Mouse (Mus musculus): Measurements from ENCODE around the gene Commd4. TPM values are rescaled to one million over a fixed set of nuclear protein-coding genes. Genes with fewer than 3 reads are reported as not detected.
"Not testable (repeated sequence)": the region's sequence is repeated elsewhere in the genome, so short reads cannot be mapped to it uniquely, and the experiment has no call there.

The Commd4 gene
- polyA plus RNA-seq (2016; fragmentation: Nextera tagmentation; extraction: Ambion mirVana), result 60.3 and 61.5 TPM in 2 replicates

GRCm38 (mm10) chr9:57158013-57158470 lies at the start of gene Commd4:
Gene Commd4, minus strand, starts transcription at chr9:57158331.
- Histone ChIP-seq H3K9me3 (replicated peaks) (no peaks in the 10 kb centered on the region), H3K4me3 (peak within 1 kb of the TSS; percentile 67), H3K9ac (peak within 1 kb of the TSS; percentile 68), H3K27ac (ENCODE audit: poor library complexity, severe bottlenecking) (no peak within 1 kb of the TSS), H3K27me3 (replicated peaks) (0 out of 2 replicates have a peak, but pooled peaks cover 4% of the 10 kb centered on the region), H3K4me2 (peak within 1 kb of the TSS; percentile 96), H3K4me1 (replicated peaks) (peaks cover 14% of the 10 kb centered on the region), H3K36me3 (peaks cover 21% of the 10 kb centered on the region)
- peak; percentile 85 for ATAC-seq (ENCODE audit: insufficient number of reproducible peaks, low FRiP score)
- WGBS, result under 1% methylated on average over 24 of the region's 24 CpGs

- H3K27ac ChIP-seq (ENCODE audit: poor library complexity, severe bottlenecking), result no peak overlapping the region
- no peak overlapping the region for H3K9ac ChIP-seq
- H3K9me3 ChIP-seq (replicated peaks), result 0 out of 2 replicates have a peak, but pooled peaks cover 3% of the 10 kb centered on the region
- no peak for ATAC-seq (ENCODE audit: insufficient number of reproducible peaks, low FRiP score)
- WGBS, result 70% methylated on average over 2 of the region's 2 CpGs
- H3K36me3 ChIP-seq, result no peaks in the 10 kb centered on the region
- H3K4me2 ChIP-seq, result no peak overlapping the region
- no peaks in the 10 kb centered on the region for H3K4me1 ChIP-seq (replicated peaks)
- H3K4me3 ChIP-seq, result no peak overlapping the region
- no peaks in the 10 kb centered on the region for H3K27me3 ChIP-seq (replicated peaks)
Observed at GRCm38 (mm10) chr9:57206896-57207295, 48.8 kb upstream of the Commd4 start.

- not testable (repeated sequence) for H3K9me3 ChIP-seq (replicated peaks); ATAC-seq (ENCODE audit: insufficient number of reproducible peaks, low FRiP score); H3K27me3 ChIP-seq (replicated peaks); H3K9ac ChIP-seq; H3K27ac ChIP-seq (ENCODE audit: poor library complexity, severe bottlenecking); H3K36me3 ChIP-seq; H3K4me3 ChIP-seq; H3K4me2 ChIP-seq; H3K4me1 ChIP-seq (replicated peaks)
- 22% methylated on average over 13 of the region's 13 CpGs for WGBS
Observed at GRCm38 (mm10) chr9:57203571-57203970, 45.4 kb upstream of the Commd4 start.

- Histone ChIP-seq H3K4me1 (replicated peaks) (no peaks in the 10 kb centered on the region), H3K4me2 (no peak overlapping the region), H3K27me3 (replicated peaks) (no peaks in the 10 kb centered on the region), H3K9me3 (replicated peaks) (0 out of 2 replicates have a peak, but pooled peaks cover 6% of the 10 kb centered on the region), H3K36me3 (no peaks in the 10 kb centered on the region), H3K4me3 (no peak overlapping the region), H3K9ac (no peak overlapping the region), H3K27ac (ENCODE audit: poor library complexity, severe bottlenecking) (0 out of 2 replicates have a peak overlapping the region, but pooled peaks have one; percentile 19)
- 70% methylated on average over 7 of the region's 7 CpGs for WGBS
- ATAC-seq (ENCODE audit: insufficient number of reproducible peaks, low FRiP score), result no peak
Observed at GRCm38 (mm10) chr9:57202981-57203380, 44.9 kb upstream of the Commd4 start.

- 61% methylated on average over 8 of the region's 8 CpGs for WGBS
- Histone ChIP-seq H3K27me3 (replicated peaks) (peaks cover 4% of the 10 kb centered on the region; the same call in 1 of the 2 replicates), H3K36me3 (no peaks in the 10 kb centered on the region), H3K9me3 (replicated peaks) (0 out of 2 replicates have a peak, but pooled peaks cover 3% of the 10 kb centered on the region), H3K27ac (ENCODE audit: poor library complexity, severe bottlenecking) (no peak overlapping the region), H3K9ac (no peak overlapping the region), H3K4me3 (no peak overlapping the region), H3K4me2 (no peak overlapping the region), H3K4me1 (replicated peaks) (no peaks in the 10 kb centered on the region)
- ATAC-seq (ENCODE audit: insufficient number of reproducible peaks, low FRiP score), result no peak
Observed at GRCm38 (mm10) chr9:57197414-57197813, 39.3 kb upstream of the Commd4 start.

GRCm38 (mm10) chr9:57196708-57197107 lies 38.6 kb upstream of the Commd4 start:
- 64% methylated on average over 3 of the region's 3 CpGs for WGBS
- peaks cover 4% of the 10 kb centered on the region; the same call in 1 of the 2 replicates for H3K27me3 ChIP-seq (replicated peaks)

GRCm38 (mm10) chr9:57168411-57168810 lies 10.3 kb upstream of the Commd4 start:
- WGBS, result 72% methylated on average over 5 of the region's 5 CpGs
- Histone ChIP-seq H3K27ac (ENCODE audit: poor library complexity, severe bottlenecking) (no peak overlapping the region), H3K4me3 (no peak overlapping the region), H3K9ac (no peak overlapping the region), H3K4me2 (no peak overlapping the region), H3K27me3 (replicated peaks) (no peaks in the 10 kb centered on the region), H3K9me3 (replicated peaks) (no peaks in the 10 kb centered on the region), H3K36me3 (no peaks in the 10 kb centered on the region), H3K4me1 (replicated peaks) (no peaks in the 10 kb centered on the region)
- no peak for ATAC-seq (ENCODE audit: insufficient number of reproducible peaks, low FRiP score)

More at GRCm38 (mm10) chr9:57196708-57197107, 38.6 kb upstream of the Commd4 start:
- H3K36me3 ChIP-seq, result no peaks in the 10 kb centered on the region
- H3K9ac ChIP-seq, result no peak overlapping the region
- H3K4me3 ChIP-seq, result no peak overlapping the region
- no peak overlapping the region for H3K4me2 ChIP-seq
- H3K27ac ChIP-seq (ENCODE audit: poor library complexity, severe bottlenecking), result no peak overlapping the region
- no peak for ATAC-seq (ENCODE audit: insufficient number of reproducible peaks, low FRiP score)
- H3K9me3 ChIP-seq (replicated peaks), result 0 out of 2 replicates have a peak, but pooled peaks cover 3% of the 10 kb centered on the region
- H3K4me1 ChIP-seq (replicated peaks), result no peaks in the 10 kb centered on the region

- no peaks in the 10 kb centered on the region for H3K4me1 ChIP-seq (replicated peaks)
- ATAC-seq (ENCODE audit: insufficient number of reproducible peaks, low FRiP score), result no peak
- H3K36me3 ChIP-seq, result no peaks in the 10 kb centered on the region
- no peak overlapping the region for H3K4me3 ChIP-seq
- no peaks in the 10 kb centered on the region for H3K9me3 ChIP-seq (replicated peaks)
- H3K27me3 ChIP-seq (replicated peaks), result no peaks in the 10 kb centered on the region
- H3K4me2 ChIP-seq, result no peak overlapping the region
- no peak overlapping the region for H3K27ac ChIP-seq (ENCODE audit: poor library complexity, severe bottlenecking)
- 81% methylated on average over 2 of the region's 2 CpGs for whole genome bisulfite sequencing
- no peak overlapping the region for H3K9ac ChIP-seq
Observed at GRCm38 (mm10) chr9:57166173-57166572, 8.0 kb upstream of the Commd4 start.

GRCm38 (mm10) chr9:57163137-57163536 lies 5.0 kb upstream of the Commd4 start:
- 0 out of 2 replicates have a peak, but pooled peaks cover 3% of the 10 kb centered on the region for H3K4me1 ChIP-seq (replicated peaks)
- no peak for ATAC-seq (ENCODE audit: insufficient number of reproducible peaks, low FRiP score)
- no peaks in the 10 kb centered on the region for H3K9me3 ChIP-seq (replicated peaks)
- no peaks in the 10 kb centered on the region for H3K36me3 ChIP-seq
- H3K27me3 ChIP-seq (replicated peaks), result 0 out of 2 replicates have a peak, but pooled peaks cover 4% of the 10 kb centered on the region
- H3K27ac ChIP-seq (ENCODE audit: poor library complexity, severe bottlenecking), result no peak overlapping the region
- whole genome bisulfite sequencing, result 43% methylated on average over 2 of the region's 2 CpGs
- H3K4me3 ChIP-seq, result no peak overlapping the region
- H3K4me2 ChIP-seq, result no peak overlapping the region
- no peak overlapping the region for H3K9ac ChIP-seq

- peaks cover 6% of the 10 kb centered on the region for H3K4me1 ChIP-seq (replicated peaks)
- no peaks in the 10 kb centered on the region for H3K36me3 ChIP-seq
- no peaks in the 10 kb centered on the region for H3K9me3 ChIP-seq (replicated peaks)
- H3K4me2 ChIP-seq, result no peak overlapping the region
- no peak overlapping the region for H3K27ac ChIP-seq (ENCODE audit: poor library complexity, severe bottlenecking)
- no peak overlapping the region for H3K9ac ChIP-seq
- H3K27me3 ChIP-seq (replicated peaks), result 0 out of 2 replicates have a peak, but pooled peaks cover 4% of the 10 kb centered on the region
- ATAC-seq (ENCODE audit: insufficient number of reproducible peaks, low FRiP score), result no peak
- 7% methylated on average over 3 of the region's 3 CpGs for WGBS
- no peak overlapping the region for H3K4me3 ChIP-seq
Observed at GRCm38 (mm10) chr9:57162496-57162895, 4.4 kb upstream of the Commd4 start.

GRCm38 (mm10) chr9:57158506-57158905 lies 375 bp upstream of the Commd4 start:
- Histone ChIP-seq H3K36me3 (peaks cover 21% of the 10 kb centered on the region), H3K4me2 (peak overlapping the region; percentile 96), H3K9me3 (replicated peaks) (no peaks in the 10 kb centered on the region), H3K27ac (ENCODE audit: poor library complexity, severe bottlenecking) (no peak overlapping the region), H3K27me3 (replicated peaks) (0 out of 2 replicates have a peak, but pooled peaks cover 4% of the 10 kb centered on the region), H3K9ac (peak overlapping the region; percentile 68; the same call in 1 of the 2 replicates), H3K4me1 (replicated peaks) (peaks cover 14% of the 10 kb centered on the region), H3K4me3 (peak overlapping the region; percentile 67)
- 40% methylated on average over 11 of the region's 11 CpGs for WGBS
- ATAC-seq (ENCODE audit: insufficient number of reproducible peaks, low FRiP score), result no peak

Data from heart, embryonic 12.5 days (tissue).